Mouse (Mus musculus) left cerebral cortex, adult 8-10 months (tissue): ENCODE measurements around the gene Arfgap1. TPM values are rescaled to one million over a fixed set of nuclear protein-coding genes. Genes with fewer than 3 reads are reported as not detected.

Experiments
- DNase-seq, 2 experiments: peaks; one replicate each; pipeline ENCODE4 v3.0.0; 2022; ENCODE audit warnings: low spot score in 2 of 2
- total RNA-seq, 4 experiments: library from RNA; stranded (reverse); gene quantifications; 2 replicates each; pipeline ENCODE4 v1.2.4; 2022

Gene Arfgap1
- 100 to 1,000 TPM; 137 to 153 (median 140) TPM for total RNA-seq

DNA sequence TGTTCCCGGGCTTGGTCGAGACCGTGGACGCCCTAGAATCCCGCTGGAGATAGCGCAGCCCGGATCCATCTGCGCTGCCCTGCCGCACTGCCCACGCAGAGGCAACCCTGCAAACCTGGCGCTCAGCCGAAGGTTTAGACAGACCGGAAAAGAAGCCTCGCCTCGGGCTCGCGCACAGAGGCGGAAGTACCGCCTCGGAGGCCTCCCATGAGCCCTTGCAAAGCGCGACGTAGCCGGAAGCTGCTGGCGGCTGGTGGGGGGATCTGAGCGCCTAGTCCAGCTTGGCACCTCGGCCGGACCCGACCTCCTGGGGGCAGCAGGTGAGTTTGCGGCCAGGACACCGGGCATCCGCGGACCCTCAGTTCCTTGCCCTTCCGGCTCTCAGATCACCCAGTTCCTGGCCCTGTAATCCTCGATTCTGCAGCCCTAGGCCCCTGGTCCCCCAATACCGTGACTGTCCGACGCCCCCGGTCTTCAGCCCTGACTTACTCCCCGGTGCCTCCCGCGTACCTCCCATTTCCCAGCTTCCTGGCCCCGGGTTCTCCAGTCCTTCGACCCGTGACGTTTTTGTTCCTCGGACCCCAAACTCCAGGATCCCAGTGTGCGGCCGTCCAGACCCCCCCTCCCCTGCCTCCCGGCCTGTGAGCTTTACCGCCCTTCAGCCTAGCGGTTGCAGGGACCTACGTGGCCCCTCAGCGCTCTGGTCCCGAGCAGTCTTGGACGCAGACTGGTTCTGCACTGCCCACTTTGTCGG is at the start of gene Arfgap1:
TSS of gene Arfgap1 (plus strand) at position 216 of the 754 bp plus-strand sequence.
- peak; percentile 82 to 91 for DNase-seq

DNA sequence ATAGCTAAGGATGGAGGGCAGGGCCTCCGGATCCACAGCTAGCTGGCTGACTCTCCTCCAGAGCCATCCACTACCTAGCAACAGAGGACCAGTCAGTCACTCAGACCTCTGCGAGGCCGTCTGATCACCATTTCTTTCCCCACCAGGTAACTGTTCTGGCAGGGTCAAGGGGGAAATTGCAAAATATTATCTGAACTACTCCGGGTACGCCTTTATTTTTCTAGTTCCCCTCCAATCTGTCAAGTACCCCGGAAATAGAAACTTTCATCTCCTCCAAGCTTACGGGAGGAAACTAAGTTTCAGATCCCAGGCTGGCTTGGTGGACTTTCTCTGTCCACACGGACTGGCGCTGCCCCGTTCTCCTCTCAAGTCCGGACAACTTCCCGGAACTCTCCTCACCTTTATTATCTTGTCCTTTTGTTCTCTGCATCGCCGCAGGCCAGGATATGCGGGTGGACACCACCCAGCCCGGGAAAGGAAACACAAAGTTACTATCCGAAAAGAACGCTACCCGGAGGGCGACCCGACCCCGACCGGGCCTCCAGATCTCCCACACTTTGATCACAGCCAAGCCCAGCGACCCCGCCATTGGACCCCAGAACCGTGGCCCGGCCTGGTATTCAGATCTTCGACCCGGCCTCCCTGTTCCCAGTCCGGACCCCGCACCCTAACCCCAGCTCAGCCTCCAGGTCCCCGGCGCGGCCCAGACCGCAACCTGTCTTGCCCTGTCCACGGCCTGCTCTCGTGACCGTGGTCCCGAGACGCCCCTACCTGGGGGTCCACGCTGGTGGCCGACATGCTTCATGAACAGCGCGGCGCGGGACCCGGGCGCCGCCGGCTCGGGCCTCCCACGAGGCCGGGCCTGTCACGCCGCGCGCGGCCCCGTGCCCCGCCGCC is 46.9 kb upstream of the Arfgap1 start:
- no peak for DNase-seq

DNA sequence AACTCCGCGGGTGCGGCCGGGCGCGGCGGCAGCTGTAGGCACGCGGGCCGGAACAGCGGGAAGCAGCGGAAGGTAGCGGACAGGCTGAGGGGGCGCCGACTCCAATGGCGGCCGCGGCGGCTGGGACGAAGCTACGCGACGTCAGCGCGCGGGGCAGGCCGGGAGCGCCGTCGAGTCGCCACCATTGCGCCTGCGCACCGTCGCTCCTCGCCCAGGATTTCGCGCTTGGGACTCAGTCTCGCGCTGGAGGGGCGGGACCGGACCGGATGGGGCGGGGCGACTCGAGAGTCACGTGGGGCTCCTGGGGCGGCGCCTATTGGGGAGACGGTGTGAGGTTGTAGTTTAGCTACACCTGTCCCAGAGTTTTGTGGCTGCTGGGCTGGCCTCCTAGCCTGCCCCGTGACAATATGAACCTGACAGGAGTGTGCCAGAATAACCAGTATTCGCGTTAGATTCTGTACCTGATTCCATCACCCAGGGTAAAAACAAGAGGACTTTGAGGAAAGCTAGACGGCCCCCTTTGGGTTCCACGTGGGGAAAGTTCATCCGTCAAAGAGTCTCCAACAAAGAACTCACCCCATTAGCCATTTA is 46.1 kb upstream of the Arfgap1 start, which contains the start of gene Ythdf1:
TSS of gene Ythdf1 (minus strand) at position 140 of the 591 bp plus-strand sequence.
- peak; percentile 92 to 93 for DNase-seq

DNA sequence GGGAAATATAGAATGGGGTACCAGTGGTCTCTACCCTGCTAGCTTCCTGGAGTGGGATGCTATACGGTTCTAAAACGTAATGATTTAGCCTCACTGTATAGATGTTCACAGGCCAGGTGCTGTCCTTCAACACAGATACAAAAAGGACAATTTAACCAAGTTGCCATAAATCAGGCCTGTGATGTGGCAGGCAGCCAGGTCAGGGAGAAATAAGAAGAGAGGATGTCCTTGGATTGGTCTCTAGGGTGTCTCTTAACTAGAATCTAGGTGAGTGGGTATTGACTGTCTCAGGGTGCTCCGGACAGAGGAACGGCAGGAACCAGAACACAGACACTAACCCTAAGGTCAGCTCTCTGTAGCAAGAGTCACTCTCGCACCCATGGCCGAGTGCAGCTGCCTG is 44.3 kb upstream of the Arfgap1 start:
- no peak for DNase-seq

- peak; percentile 39 to 71 for DNase-seq
Observed at GRCm38 (mm10) chr2:180925176-180925575, 41.8 kb upstream of the Arfgap1 start.

GRCm38 (mm10) chr2:180928723-180929122 is 38.3 kb upstream of the Arfgap1 start, which contains the start of gene Birc7:
TSS of gene Birc7 (plus strand) at chr2:180929023.
- no peak for DNase-seq

DNA sequence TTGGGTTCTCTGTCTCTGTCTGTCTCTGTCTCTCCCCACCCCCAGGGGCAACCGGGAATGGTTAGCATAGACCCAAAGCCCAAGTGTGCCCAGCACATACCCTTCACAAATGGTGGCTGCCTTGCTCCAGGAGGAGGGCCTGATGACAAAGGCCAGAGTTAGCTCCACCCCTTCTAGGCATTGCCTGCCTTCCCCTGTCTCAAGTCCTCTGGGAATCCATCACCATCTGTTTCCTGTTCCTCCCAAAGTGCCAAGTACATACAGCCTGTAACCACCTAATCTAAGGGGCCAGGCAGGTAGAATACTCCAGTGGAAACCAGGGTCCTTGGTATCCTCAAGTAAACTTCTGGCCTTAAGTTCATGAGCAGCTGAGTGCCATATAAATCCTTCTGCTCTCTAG is 34.6 kb upstream of the Arfgap1 start:
- DNase-seq, result no peak

- DNase-seq, result no peak
Observed at GRCm38 (mm10) chr2:180940187-180940586, 26.8 kb upstream of the Arfgap1 start.

GRCm38 (mm10) chr2:180941869-180942268 is 25.2 kb upstream of the Arfgap1 start:
- no peak for DNase-seq

DNA sequence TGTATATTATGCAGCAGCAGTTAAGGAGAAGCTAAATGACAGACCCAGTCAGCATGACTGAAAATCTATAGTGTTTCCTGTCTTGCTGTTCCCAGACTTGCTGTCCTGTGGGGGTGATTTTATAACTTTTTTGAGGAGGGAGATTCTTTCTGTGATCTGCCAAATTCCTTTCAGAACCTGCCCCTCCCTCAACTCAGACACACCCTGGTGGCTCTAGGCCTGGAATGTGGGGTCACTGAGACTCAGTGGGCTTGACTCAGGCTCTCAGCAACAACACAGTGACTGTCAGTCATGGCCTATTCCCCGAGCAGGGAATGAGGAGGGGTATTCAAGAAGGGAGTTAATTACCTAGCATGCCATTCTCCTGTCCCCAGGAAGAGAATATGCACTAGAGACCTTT is 17.1 kb upstream of the Arfgap1 start:
- DNase-seq, result no peak

DNA sequence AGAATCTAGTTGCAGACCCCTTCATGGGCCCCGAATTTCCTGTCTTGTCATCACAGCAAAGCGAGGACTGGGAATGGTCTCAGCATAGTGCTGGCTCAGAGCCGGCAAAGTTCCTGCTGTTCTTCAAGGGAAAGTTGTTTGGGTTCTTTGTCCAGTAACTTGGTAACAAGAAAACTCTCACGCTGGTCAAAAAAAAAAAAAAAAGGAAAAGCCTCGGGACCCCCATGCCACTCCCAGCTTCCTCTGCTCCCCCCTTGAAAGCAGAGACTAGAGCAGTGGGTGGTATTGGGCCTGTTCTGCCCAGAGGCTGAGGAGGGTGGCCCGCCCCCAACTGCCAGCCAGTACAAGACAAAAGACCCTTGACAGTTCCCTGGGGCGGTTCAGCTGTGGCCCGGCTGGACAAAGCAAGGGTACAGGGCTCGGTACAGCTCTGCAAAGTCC is 14.3 kb upstream of the Arfgap1 start:
- DNase-seq, result peak in 1 of 2 experiments; percentile 38

DNA sequence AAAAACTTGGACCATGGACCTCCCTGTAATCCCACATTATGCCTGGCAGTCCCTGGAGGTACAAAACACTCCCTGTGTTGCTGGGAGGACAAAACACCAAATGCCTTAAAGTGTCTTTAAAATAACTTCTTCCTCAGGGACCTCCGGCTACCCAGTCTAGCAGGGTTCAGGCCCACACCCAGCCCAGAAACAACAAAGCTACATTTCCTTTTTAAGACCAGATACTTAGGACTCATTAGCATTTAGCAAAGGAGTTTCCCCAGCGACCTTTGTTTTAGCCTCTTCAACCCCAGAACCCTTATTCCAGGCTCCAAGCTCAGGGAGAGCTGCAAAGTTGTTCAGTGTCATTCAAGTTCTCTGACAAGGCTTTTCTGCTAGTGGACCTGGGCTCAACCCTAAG is 13.4 kb upstream of the Arfgap1 start:
- DNase-seq, result no peak

- DNase-seq, result peak; percentile 28 to 46
Observed at GRCm38 (mm10) chr2:180954061-180955047, 12.7 kb upstream of the Arfgap1 start, which contains the start of gene Nkain4. TSS of gene Nkain4 (minus strand) at chr2:180954699.

- DNase-seq, result no peak
Observed at GRCm38 (mm10) chr2:180959605-180960004, 7.4 kb upstream of the Arfgap1 start.

DNA sequence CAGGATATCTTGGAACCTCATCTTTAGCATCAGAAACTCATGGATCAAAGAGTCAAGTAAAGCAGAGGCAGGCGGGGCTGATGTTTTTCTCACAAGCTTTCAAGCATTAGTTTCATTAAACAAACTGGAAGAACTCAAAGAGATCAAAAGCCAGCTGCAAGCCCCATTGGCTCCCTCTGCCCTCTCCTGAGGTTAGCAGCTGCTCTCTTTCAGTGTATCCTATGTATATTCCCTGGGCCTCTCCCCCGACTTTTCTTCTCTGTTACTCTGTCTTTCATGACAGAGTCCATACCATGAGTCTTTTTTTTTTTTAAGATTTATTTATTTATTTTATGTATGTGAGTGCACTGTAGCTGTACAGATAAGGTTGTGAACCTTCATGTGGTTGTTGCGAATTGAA is 6.8 kb upstream of the Arfgap1 start:
- no peak for DNase-seq

- no peak for DNase-seq
Observed at GRCm38 (mm10) chr2:180962616-180963308, 4.3 kb upstream of the Arfgap1 start.

DNA sequence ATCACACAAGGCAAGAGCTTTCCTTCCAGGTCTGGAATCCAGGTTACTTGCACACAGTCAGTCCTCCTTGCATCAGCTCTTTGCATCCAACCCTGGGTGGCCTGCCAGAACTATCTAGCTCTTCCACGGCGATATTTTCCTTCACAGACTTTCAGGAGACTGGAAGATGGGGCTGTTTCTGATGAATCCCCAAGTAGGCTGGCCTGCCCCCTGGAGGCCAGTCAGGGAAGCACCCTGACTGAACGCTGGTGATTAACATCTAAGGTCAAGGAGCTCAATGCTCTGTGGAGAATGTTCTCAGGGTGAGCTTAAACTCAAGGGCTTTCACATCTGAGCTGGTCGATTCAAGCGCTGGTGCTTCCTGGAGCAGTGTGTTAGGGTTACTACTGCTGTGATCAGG is 3.1 kb upstream of the Arfgap1 start:
- DNase-seq, result peak; percentile 44 to 77

DNA sequence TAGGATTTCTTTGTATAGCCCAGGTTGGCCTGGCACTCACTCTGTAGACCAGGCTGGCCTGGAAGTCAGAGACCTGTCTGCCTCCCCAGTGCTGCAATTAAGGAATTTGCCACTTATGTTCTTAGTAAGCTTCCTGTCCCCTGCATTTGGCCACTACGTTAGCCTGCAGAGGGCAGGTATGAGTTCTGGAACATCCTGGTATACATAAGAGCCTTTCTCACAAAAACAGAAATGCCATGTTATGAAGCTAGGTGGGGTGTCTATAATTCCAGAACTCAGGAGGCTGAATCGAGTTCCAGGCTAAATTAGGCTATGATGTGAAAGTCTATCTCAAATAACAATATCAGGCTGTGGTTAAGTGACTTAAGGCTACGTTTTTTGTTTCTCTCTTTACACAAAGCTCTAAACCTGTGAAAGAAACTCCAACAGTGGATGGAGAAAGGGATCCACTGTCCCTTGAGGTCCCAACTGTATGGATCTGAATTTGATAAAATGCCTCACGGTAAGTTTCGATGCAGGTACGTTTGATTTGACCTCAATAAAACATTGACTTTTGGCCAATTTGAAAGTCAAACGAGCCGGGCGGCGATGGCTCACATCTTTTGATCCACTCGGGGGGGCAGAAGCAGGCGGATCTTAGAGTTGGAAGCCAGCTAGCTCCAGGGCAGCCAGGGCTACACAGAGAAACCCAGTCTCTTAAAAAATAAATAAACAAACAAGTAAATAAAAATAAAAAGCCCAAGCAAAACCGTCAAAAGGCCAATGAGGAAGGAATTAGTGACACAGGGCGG is 738 bp upstream of the Arfgap1 start:
- DNase-seq, result no peak

DNA sequence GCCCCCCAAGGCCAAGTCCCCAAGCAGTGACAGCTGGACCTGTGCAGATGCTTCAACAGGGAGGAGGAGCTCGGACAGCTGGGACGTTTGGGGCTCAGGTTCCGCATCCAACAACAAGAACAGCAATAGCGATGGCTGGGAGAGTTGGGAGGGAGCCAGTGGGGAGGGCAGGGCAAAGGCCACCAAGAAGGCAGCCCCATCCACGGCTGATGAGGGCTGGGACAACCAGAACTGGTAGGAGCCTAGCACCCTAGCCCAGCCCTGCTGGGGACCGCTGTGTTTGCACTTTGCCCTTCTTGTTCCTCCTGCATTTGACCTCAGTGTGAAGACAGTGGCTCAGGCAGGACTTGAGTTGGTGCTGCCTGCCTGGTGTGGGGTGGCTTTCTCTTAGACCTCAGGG is 14.1 kb downstream of the Arfgap1 start:
- DNase-seq, result no peak
